Mouse (Mus musculus): ENCODE results near the gene Opcml. TPM values are rescaled to one million over a fixed set of nuclear protein-coding genes. Genes with fewer than 3 reads are reported as not detected.

Gene Opcml
- total and polyA plus RNA-seq, 2 experiments from 2014 or later, result 71.2 to 128 TPM

- H3K4me2 ChIP-seq (ENCODE audit: low read depth, low read length, poor library complexity, severe bottlenecking), result no peak overlapping the region
- no peaks in the 10 kb centered on the region for H3K9me3 ChIP-seq (ENCODE audit: low read length)
- no peaks in the 10 kb centered on the region for H3K27me3 ChIP-seq (ENCODE audit: insufficient read depth, low read length)
- ATAC-seq (ENCODE audit: low FRiP score) (no peak), DNase-seq (ENCODE audit: low spot score) (no peak)
- WGBS, result 30% methylated on average over 2 of the region's 2 CpGs
- H3K27ac ChIP-seq (ENCODE audit: low read depth, low read length), result no peak overlapping the region
- no peaks in the 10 kb centered on the region for H3K4me1 ChIP-seq (ENCODE audit: insufficient read depth, low read length)
- H3K9ac ChIP-seq (replicated peaks; ENCODE audit: low read length, poor library complexity, severe bottlenecking), result no peak overlapping the region
- H3K36me3 ChIP-seq (ENCODE audit: insufficient read depth, low read length), result no peaks in the 10 kb centered on the region
- peak; percentile 11; the same call in 1 of the 2 replicates for TF ChIP-seq CTCF (IDR thresholded peaks at IDR 0.05)
- H3K4me3 ChIP-seq (ENCODE audit: low read depth, low read length), result no peak overlapping the region
Measured at GRCm38 (mm10) chr9:28644063-28644462, 853.5 kb downstream of the Opcml start.

GRCm38 (mm10) chr9:28650089-28650488, 859.5 kb downstream of the Opcml start:
- H3K4me2 ChIP-seq (ENCODE audit: low read depth, low read length, poor library complexity, severe bottlenecking), result no peak overlapping the region
- no peak overlapping the region for H3K4me3 ChIP-seq (ENCODE audit: low read depth, low read length)
- ATAC-seq (ENCODE audit: low FRiP score), result no peak
- no peaks in the 10 kb centered on the region for H3K36me3 ChIP-seq (ENCODE audit: insufficient read depth, low read length)
- no peak for TF ChIP-seq CTCF (IDR thresholded peaks at IDR 0.05)
- no peaks in the 10 kb centered on the region for H3K27me3 ChIP-seq (ENCODE audit: insufficient read depth, low read length)
- DNase-seq (ENCODE audit: low spot score), result no peak
- H3K9ac ChIP-seq (replicated peaks; ENCODE audit: low read length, poor library complexity, severe bottlenecking), result no peak overlapping the region
- no peaks in the 10 kb centered on the region for H3K9me3 ChIP-seq (ENCODE audit: low read length)
- H3K4me1 ChIP-seq (ENCODE audit: insufficient read depth, low read length), result no peaks in the 10 kb centered on the region
- WGBS, result 49% methylated on average over 4 of the region's 4 CpGs
- no peak overlapping the region for H3K27ac ChIP-seq (ENCODE audit: low read depth, low read length)

GRCm38 (mm10) chr9:28659996-28660395, 869.4 kb downstream of the Opcml start:
- Histone ChIP-seq H3K9ac (replicated peaks; ENCODE audit: low read length, poor library complexity, severe bottlenecking) (no peak overlapping the region), H3K27ac (ENCODE audit: low read depth, low read length) (no peak overlapping the region), H3K27me3 (ENCODE audit: insufficient read depth, low read length) (no peaks in the 10 kb centered on the region), H3K4me1 (ENCODE audit: insufficient read depth, low read length) (0 out of 2 replicates have a peak, but pooled peaks cover 3% of the 10 kb centered on the region), H3K36me3 (ENCODE audit: insufficient read depth, low read length) (no peaks in the 10 kb centered on the region), H3K9me3 (ENCODE audit: low read length) (no peaks in the 10 kb centered on the region), H3K4me2 (ENCODE audit: low read depth, low read length, poor library complexity, severe bottlenecking) (no peak overlapping the region), H3K4me3 (ENCODE audit: low read depth, low read length) (no peak overlapping the region)
- TF ChIP-seq CTCF (IDR thresholded peaks at IDR 0.05), result no peak
- DNase-seq (ENCODE audit: low spot score) (no peak), ATAC-seq (ENCODE audit: low FRiP score) (no peak)
- 82% methylated on average over 2 of the region's 2 CpGs for WGBS

- DNase-seq (ENCODE audit: low spot score) (no peak), ATAC-seq (ENCODE audit: low FRiP score) (no peak)
- no peak overlapping the region for H3K4me2 ChIP-seq (ENCODE audit: low read depth, low read length, poor library complexity, severe bottlenecking)
- no peaks in the 10 kb centered on the region for H3K9me3 ChIP-seq (ENCODE audit: low read length)
- H3K27ac ChIP-seq (ENCODE audit: low read depth, low read length), result no peak overlapping the region
- no peak overlapping the region for H3K4me3 ChIP-seq (ENCODE audit: low read depth, low read length)
- TF ChIP-seq CTCF (IDR thresholded peaks at IDR 0.05), result no peak
- H3K4me1 ChIP-seq (ENCODE audit: insufficient read depth, low read length), result 0 out of 2 replicates have a peak, but pooled peaks cover 3% of the 10 kb centered on the region
- WGBS, result 77% methylated on average over 3 of the region's 3 CpGs
- no peak overlapping the region for H3K9ac ChIP-seq (replicated peaks; ENCODE audit: low read length, poor library complexity, severe bottlenecking)
- no peaks in the 10 kb centered on the region for H3K36me3 ChIP-seq (ENCODE audit: insufficient read depth, low read length)
- no peaks in the 10 kb centered on the region for H3K27me3 ChIP-seq (ENCODE audit: insufficient read depth, low read length)
Measured at GRCm38 (mm10) chr9:28662882-28663281, 872.3 kb downstream of the Opcml start.

GRCm38 (mm10) chr9:28680309-28680708, 889.7 kb downstream of the Opcml start:
- 90% methylated on average over 1 of the region's 1 CpGs for WGBS

GRCm38 (mm10) chr9:28681252-28682037, 890.9 kb downstream of the Opcml start:
- WGBS, result 39% methylated on average over 6 of the region's 6 CpGs
- Histone ChIP-seq H3K27ac (ENCODE audit: low read depth, low read length) (no peak overlapping the region), H3K9me3 (ENCODE audit: low read length) (no peaks in the 10 kb centered on the region)

More at GRCm38 (mm10) chr9:28680309-28680708, 889.7 kb downstream of the Opcml start:
- ATAC-seq (ENCODE audit: low FRiP score), result no peak
- TF ChIP-seq CTCF (IDR thresholded peaks at IDR 0.05), result no peak
- Histone ChIP-seq H3K4me3 (ENCODE audit: low read depth, low read length) (no peak overlapping the region), H3K9me3 (ENCODE audit: low read length) (no peaks in the 10 kb centered on the region), H3K4me1 (ENCODE audit: insufficient read depth, low read length) (no peaks in the 10 kb centered on the region; the same call in 1 of the 2 replicates), H3K27ac (ENCODE audit: low read depth, low read length) (no peak overlapping the region), H3K36me3 (ENCODE audit: insufficient read depth, low read length) (no peaks in the 10 kb centered on the region), H3K27me3 (ENCODE audit: insufficient read depth, low read length) (no peaks in the 10 kb centered on the region), H3K9ac (replicated peaks; ENCODE audit: low read length, poor library complexity, severe bottlenecking) (no peak overlapping the region), H3K4me2 (ENCODE audit: low read depth, low read length, poor library complexity, severe bottlenecking) (no peak overlapping the region)
- no peak for DNase-seq (ENCODE audit: low spot score)

More at GRCm38 (mm10) chr9:28681252-28682037, 890.9 kb downstream of the Opcml start:
- Histone ChIP-seq H3K4me2 (ENCODE audit: low read depth, low read length, poor library complexity, severe bottlenecking) (no peak overlapping the region), H3K9ac (replicated peaks; ENCODE audit: low read length, poor library complexity, severe bottlenecking) (no peak overlapping the region), H3K4me3 (ENCODE audit: low read depth, low read length) (no peak overlapping the region), H3K27me3 (ENCODE audit: insufficient read depth, low read length) (no peaks in the 10 kb centered on the region), H3K36me3 (ENCODE audit: insufficient read depth, low read length) (no peaks in the 10 kb centered on the region), H3K4me1 (ENCODE audit: insufficient read depth, low read length) (no peaks in the 10 kb centered on the region; the same call in 1 of the 2 replicates)
- DNase-seq (ENCODE audit: low spot score), result no peak
- no peak for ATAC-seq (ENCODE audit: low FRiP score)
- TF ChIP-seq CTCF (IDR thresholded peaks at IDR 0.05), result no peak
